Mouse (Mus musculus) megakaryocyte-erythroid progenitor cell, adult 5-6 weeks (primary cell): ENCODE measurements at regions not wholly inside any gene's neighbourhood (a gene's known extent, or its start where the extent isn't known, plus 50 kb on each side); places are given as distances from the start of the nearest gene placed in this dataset.

Experiments
- ATAC-seq: replicated peaks from 2 replicates; pipeline ENCODE4 v1.8.0; 2016; ENCODE audit warnings: mild to moderate bottlenecking, inconsistent platforms; ENCODE audit not compliant: severe bottlenecking, poor library complexity, low FRiP score, low TSS enrichment

DNA sequence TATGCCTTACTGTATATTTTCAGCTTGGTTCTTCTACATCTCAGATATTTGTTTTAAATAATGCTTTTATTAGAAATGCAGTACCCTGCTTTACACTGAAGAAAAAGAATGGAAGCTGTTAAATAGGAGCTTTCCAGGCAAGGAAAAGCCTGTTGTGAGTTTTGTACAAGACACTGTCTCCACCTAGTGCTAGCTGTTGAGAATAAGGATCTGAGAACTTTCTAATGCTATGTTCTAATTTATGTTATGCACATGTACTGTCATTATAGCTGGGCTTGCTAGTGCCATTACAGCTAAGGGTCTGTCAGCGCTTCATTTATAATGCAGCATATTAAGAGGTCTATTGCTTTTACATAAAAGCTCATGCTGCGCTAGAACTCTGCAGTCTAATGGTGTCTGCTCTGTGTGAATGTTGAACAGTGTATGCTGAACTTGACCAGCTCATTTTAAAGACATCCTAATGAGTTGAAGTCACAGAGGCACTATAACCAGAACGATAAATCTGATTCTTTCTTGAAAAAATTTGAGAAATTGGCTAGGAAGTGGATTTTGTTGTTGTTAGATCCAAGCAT lies 315.4 kb upstream of the Dnajc24 start:
- no peak for ATAC-seq

DNA sequence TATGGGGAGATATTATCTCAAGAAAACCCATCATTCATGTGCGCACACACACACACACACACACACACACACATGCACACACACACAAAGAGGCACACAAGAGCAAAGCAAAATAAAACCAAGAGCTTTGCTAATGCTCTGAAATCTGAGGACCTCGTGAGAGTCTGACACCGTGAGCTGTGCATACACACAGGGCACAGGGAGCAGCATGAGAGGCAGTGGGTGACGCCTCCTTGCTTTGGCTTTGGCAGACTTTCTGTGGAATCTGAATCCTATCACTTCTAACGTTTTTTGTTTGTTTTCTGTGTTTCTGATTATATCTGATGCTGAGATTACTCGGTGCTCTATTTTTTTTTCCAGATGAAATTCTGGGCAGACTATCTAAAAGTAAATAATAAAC lies 343.4 kb upstream of the Dnajc24 start:
- no peak for ATAC-seq

DNA sequence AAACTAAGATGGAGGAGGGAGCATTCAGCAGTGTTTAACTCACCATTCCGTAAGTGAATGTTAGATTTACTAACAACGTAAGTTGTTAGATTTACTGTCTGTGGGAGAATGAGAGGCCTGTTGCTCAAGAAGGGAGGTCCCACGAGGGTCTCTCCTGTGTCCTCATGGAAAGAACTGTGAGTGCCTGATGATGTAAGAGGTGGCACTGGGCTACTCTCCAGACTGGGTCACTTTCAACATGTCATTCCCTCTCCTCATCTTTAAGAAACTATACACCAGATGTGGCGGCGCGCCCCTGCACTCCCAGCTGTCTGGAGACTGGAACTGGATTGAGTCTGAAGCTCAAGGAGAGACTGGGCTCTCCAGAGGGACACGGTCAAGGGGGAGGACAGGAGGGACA lies 343.9 kb upstream of the Dnajc24 start:
- ATAC-seq = no peak

DNA sequence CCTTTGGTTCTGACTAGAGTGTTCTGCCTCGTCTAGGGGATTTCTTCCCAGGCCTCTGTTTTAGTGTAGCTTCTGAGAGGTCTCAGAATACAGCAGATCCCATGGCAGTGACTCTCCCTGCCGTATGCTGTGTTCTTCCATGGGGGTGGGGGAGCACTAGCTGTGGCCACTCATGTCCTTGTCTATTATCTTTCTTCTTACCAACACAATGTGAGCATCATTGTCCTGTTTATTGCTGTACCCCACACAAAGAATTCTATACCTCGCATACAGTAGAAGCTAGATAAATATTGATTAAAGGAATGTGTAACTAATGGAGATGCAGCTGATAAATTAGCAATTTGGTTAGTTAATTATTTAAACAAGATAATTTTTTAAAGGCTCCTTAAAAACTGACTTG lies 337.5 kb upstream of the Mpped2 start:
- no peak for ATAC-seq

DNA sequence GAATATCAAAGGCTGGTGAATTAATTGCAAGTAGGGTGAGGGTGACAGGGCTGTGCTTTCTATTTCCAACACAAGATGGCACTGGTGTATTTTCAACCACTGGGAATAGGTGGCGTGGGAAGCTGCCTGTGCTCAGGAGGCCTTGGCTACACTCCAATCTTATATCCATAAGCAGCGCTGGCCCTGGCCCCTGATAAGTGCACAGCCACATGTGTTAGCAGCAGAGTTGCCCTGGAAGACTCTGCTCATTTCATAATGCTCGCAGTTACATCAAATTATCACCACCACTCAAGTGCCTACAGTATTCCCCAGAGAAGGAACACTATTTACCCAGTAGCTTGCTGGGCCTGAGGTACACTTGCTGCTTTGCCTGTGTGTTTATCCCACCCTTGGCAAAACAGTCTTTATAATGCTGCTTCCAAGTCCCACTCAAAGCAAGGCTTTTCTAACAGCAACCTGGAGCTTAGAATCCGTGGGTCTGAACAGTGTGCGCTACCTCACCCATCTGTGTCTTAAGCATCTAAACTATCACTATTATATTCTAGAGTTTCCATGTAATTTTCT lies 337.0 kb upstream of the Mpped2 start:
- peak; percentile 80 for ATAC-seq

DNA sequence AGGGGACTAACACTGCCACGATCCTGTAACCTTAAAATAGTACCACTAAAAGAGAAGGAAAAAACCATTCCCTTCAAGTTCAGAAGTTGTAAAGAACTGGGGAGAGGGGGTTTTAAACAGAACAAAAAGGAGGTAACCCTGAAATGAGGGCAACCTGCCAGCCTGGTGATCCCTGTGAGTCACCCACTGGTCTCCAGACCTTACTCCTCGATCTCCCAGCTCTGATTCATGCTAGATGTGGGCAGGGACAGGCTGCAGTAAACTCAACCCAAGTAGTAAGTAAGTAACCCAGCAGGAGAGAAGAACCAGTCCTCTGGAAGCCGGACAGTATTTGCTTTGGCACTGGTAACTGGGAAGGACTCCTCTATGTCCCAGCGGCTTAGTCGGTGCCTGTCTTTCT lies 324.4 kb upstream of the Mpped2 start:
- ATAC-seq = no peak

DNA sequence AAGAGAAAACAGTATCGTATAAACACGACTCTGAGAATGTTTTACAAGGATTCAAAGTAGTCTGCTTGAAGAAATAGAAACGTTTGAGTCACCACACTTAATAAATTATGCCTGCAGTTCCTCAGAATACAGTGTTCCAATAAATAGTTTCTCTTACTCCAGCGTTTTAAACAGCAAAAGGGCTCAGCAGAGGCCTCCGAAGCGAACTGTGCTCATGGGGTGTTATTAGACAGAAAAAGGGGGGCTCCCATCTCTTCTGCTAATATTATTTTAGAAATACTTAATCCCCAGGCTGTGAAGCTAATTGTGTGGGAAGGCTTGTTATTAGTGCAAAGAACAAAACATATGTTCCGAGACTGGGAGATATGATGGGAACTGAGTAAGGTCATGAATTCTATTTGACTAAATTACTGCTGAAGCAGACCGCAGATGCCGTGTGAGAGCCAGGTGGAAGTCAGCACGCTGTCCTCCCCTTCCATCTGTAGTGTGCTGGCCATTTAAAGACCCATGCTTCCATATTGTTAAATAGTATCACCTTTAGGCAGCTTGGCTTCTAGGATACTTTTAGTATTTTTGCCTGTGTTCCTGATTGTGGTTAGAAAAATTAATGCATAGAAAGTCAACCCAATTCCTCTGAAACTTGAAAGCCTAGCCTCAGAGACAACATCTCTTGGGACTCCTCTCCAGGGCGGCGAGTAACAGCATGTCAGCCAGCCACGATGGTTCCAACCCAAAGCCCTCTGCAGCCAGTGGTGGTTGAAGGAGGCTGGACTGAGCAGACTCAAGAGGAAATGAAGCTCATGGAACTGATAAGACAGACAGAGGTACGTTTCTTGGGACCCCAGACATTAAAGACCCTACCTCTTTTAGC lies 309.4 kb upstream of the Mpped2 start:
- no peak for ATAC-seq

DNA sequence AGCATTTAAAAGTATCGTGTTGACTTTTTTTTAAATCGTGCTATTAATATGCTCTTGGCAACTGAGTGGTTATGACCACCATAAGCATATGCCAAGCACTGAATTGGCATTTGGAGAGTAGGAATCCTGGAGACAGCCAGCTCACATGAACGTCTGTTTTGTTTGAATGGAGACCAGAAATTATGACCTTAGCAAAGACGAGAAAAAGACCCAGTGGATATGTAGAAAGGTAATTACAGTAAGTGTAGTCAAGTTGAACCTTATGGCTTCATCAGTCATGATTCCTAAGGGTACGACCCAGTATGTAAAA lies 308.8 kb upstream of the Mpped2 start:
- no peak for ATAC-seq

DNA sequence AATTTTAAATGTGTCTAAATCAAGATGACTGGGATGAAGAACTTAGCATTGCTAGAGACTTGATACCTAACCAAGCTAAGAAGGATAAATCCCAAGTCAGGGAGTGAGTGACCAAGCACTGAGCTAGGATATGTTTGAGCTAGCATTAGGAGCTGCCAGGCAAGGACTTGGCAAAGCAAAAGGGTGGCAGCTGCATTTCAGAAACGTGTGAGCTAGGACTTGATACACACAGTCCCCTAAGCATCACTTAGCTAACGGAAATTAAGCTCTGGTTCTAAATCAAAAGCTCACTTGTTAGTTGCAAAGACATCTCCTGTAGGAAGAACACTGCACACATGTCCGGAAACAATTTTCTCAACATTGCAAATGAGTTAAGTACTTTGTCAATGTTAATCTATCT lies 308.2 kb upstream of the Mpped2 start:
- ATAC-seq = no peak

DNA sequence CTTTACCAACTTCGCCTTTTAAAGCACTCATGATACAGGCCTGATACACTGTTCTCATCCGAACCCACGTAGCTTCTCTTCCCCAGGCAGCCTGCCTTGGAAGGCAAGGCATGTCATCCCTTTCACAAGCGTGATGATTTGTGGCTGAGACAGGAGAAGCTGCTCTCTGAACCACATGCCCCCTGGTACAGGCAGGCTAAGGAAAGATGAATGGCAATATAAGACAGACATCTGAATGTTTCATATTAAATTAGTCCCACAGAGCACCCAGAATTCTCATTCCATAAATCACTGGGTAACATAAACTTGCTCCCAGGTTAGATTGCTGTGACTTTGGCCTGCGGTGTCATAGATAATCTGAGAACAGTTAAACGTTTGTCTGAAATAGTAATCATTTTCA lies 280.9 kb upstream of the Mpped2 start:
- ATAC-seq = no peak

DNA sequence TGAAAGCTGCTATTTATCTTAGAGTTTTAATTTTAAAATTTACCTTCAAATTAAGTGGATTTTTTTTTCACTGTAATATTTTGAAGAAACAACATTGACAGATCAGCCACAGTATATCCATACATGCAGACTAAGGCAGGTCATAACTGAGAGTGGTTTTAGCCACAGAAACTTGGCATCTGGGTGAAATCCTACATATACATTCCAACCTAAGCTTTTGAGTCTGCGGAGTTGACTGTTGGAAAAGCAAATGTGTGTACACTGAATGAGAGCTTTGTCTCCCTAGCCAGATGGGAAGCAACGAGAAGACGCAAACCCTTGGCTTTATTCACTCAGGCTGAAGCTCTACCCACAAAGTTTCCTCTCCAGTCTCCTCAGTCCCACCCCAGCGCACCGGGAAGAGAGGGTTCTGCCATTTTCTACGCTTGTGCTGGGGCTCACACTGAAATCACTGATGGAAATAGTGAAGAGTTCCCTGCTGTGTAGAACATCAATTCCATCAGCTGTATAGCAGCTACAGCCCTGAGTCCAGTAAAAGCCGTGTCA lies 277.5 kb upstream of the Mpped2 start:
- ATAC-seq = no peak

DNA sequence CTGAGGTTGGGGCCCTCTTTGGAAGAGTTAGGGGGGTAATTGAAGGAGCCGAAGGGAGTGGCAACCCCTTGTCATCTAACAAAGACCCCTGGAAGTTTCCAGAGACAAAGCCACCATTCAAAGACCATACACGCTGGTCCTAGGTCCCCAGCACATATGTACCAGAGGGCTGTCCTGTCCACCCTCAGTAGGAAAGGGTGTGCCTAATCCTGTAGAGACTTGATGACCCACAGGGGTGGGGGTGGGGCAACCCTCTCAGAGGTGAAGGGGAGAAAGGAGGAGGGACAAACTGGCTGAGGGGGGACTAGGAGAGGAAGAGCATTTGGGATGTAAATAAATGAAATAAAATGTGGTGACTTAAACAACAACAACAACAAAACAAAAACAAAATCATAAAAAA lies 274.9 kb upstream of the Mpped2 start:
- ATAC-seq = no peak

DNA sequence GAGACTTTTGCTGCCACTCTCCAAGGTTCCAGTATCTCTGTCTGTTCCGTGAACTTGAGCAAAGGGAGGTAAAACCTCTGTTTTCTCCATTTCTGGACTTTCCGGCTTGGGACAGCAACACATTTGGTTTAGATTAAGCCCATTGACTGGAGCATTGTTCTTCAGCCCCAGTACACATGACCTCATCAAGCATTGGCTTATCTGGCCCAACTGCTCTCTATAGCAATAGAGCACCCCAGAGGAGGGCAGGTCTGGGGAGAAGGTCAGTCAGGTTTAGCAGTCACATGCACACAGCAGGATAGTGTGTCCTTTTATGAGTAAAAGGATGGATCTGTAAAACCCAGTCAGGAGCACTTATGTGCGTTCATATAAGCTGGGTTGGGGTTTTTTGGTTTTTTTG lies 268.1 kb upstream of the Mpped2 start:
- ATAC-seq = no peak

DNA sequence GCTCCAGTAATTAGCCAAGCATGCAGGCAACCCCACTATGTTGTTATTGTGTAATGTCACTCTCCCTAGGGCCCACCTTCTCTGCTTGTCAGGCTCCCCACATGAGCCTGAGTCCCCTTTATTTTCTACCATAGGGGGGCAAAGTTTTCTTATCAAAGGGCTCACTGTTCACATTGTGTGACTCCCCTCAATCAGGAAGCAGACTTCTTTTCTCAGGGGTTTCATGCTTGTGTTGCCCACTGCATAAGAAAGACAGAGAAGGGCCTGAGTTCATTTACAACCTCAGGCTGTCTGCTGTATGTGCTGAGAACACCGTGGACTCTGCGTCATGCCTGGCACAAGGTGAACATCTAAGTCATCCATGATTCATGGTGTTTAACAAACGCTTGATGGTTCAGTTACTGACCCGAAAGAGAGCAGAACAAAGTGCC lies 267.6 kb upstream of the Mpped2 start:
- ATAC-seq = no peak

DNA sequence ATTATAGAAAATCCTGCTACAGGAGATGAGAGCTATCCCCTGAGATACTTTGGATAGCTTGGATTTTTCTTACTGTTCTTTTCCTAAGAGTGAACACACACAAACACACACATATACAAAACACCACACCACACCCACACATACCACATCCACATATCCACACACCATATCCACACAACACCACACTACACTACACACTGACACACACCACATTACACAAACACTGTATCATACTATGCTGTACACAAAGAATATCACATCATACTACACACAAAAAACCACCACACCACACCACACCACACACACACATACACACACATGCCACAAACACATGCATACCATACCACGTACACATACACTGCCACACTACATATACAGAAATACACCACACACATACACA lies 267.1 kb upstream of the Mpped2 start:
- ATAC-seq = no peak

DNA sequence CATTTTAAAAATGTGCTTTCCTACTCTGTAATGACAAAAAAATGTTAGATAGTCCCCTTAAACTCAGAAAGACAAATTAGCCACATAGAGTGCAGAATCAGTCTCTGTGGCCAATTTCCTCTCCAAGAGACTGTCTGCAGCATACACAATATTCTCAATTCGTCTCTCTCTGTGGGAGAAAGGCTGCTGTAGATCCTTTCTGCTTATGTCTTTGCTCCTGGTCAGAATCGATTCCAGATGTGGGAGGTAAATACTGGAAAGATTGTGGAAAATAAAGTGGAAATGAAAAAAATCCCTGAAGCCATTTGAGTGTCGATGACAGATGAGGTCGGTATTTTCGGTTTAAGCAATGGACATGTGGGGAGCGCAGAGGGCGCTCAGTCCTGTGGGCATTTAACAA lies 265.8 kb upstream of the Mpped2 start:
- no peak for ATAC-seq

DNA sequence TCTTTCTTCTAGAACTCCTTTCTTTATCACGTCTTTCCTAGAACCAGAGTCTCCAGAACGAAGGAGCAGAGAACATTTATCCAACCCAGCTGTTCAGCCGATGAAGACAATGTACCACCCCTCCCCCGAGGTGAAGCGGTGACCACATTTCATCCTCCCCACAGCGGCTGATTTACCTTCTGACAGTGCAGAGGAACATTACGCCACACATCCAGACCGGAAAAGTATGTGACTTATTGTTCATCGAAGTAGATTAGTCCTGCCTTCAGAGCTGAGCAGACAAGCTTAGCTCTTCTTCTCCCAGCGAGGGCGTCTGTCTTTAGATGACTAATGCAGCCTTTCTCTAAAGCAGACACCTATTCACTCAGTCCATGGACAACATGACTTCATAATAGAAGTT lies 264.2 kb upstream of the Mpped2 start:
- no peak for ATAC-seq

DNA sequence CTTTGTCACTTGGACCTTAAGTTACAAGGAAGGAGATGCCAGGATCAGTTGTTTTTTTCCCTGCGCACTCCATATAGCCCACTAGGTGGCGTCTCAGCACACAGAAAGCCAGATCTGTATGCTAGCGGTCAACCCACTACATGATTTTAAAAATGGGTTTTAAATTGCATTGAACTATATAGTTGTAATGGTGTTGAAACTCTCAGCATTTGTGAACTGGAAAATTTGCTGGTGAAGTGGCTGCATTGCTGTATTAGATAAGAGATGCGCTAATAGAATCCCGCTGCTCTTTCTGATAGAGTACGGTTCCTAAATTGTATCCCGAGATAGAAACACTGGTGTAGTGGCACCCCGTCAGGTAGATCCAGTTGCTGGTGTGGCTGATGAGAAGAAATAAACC lies 261.9 kb upstream of the Mpped2 start:
- peak; percentile 83 for ATAC-seq

DNA sequence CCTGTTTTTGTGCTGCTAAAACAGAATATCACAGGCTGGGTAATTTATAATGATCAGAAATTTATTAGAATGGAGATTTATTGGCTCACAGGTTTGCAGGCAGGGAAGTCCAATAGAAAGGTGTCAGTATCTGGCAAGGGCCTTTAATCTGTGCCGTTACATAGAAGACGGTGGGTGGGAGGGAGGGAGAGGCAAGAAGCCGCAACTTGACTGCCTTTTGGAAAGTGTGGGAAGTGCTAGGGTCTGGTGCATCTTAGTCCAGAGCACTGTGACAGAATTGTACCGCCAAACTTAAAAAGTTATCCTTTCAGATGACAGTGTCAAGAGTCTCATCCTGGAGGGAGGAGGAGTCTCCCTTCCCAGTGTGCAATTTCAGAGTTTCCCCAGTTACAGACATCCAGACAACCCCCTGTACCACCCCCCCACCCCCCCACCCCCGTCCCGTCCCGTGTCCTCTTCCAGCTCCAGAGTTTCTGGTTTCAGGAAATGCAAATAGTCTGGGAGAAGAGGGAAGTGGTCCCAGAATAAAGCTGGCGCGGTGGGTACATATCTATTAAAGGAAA lies 261.4 kb upstream of the Mpped2 start:
- ATAC-seq = no peak

DNA sequence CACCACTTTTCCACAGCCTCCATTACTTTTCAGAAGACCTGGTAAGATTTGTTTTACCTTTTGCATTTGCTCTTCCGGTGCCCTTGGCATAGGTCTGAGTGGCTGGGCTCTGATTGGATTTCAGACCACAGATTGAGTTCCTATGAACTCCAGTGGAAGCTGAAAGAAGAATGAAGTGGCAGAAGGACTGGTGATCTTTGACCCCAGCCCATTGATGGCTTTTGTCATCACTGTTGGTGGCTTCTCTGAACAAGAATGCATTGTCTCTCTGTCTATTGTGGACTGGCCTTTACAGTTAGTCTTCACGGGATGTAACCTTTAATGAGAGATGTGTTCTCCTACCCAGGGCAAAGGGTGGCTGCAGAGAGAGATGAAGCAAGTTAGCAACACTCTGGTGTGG lies 256.9 kb upstream of the Mpped2 start:
- ATAC-seq = no peak
